ENCODE assay signal across 30 mouse cellular contexts in the genomic region with DNA sequence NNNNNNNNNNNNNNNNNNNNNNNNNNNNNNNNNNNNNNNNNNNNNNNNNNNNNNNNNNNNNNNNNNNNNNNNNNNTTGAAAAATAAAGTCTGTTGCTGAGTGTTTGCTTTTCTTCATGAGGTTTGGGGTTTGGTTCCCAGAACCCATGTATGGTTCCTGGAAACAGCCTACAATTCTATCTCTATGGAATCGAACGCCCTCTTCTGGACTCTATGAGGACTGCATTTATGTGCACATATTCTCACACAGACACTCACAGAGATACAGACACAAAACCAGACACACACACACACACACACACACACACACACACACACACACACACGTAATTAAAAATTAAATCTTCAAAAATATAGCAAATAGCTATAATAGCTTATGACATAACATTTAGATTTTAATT. TPM values are rescaled to one million over a fixed set of nuclear protein-coding genes. Genes with fewer than 3 reads are reported as not detected.
DNase-seq lines count a peak whose midpoint lies in the region; ATAC-seq and TF ChIP-seq lines count a peak whose summit lies in the region.
"Had no signal": no experiment of that assay in that cellular context is flagged by ENCODE, and none has a peak within 500 bp of the region (broad histone marks: within the 10 kb centered on the region; RNA-seq: fewer than 3 reads in every experiment).

No protein-coding gene starts in this region.

- no peaks in the 10 kb centered on the region for H3K27me3 ChIP-seq in stomach, postnatal 0 days (ENCODE audit: control insufficient read depth, insufficient read depth, low read length)
- H3K27me3 ChIP-seq: heart, embryonic 13.5 days; liver, embryonic 13.5 days; stomach, embryonic 15.5 days had no signal

- DNase-seq in layer of hippocampus, adult 2 months (ENCODE audit: low spot score in 2 of 2), result no peak
- no peak for DNase-seq in layer of hippocampus, postnatal 36 days
- DNase-seq in ES-CJ7 (ENCODE audit: low read depth, low spot score) (peak; percentile 33), ZHBTc4 (ENCODE audit: low read depth, low spot score) (peak; percentile 59)
- DNase-seq in stomach, postnatal 0 days (ENCODE audit: low spot score), result peak; percentile 6
- DNase-seq in thymus, postnatal 10 days (ENCODE audit: low spot score in 2 of 2), result no peak
- DNase-seq in frontal cortex, postnatal 14 days (ENCODE audit: low spot score in 2 of 2), result no peak
- DNase-seq: adrenal gland, postnatal 36 days; cerebellum, adult 11 months; cerebellum, adult 9-11 months; embryo, embryonic 11 days; gastrocnemius, postnatal 25 days; heart, adult 18-20 months; heart, postnatal 10 days; kidney, adult 11 months; kidney, postnatal 14 days; liver, embryonic 13.5 days; lung, adult 2 months; lung, postnatal 10 days; midbrain, embryonic 14.5 days; right cerebral cortex, postnatal 14 days; thymus, adult 2 months; thymus, postnatal 4 days had no signal

- no peak overlapping the region for H3K4me2 ChIP-seq in stomach, postnatal 0 days (replicated peaks; ENCODE audit: low read depth)
- H3K4me2 ChIP-seq: heart, embryonic 13.5 days; hindbrain, embryonic 14.5 days; liver, embryonic 13.5 days; stomach, embryonic 15.5 days had no signal

- no peaks in the 10 kb centered on the region for H3K36me3 ChIP-seq in stomach, postnatal 0 days (ENCODE audit: control insufficient read depth, insufficient read depth, low read length)
- H3K36me3 ChIP-seq: heart, embryonic 13.5 days; liver, embryonic 13.5 days; stomach, embryonic 15.5 days had no signal

- 84% methylated on average over 3 of the region's 3 CpGs for WGBS in stomach, postnatal 0 days

- no peak for ATAC-seq in stomach, postnatal 0 days (ENCODE audit: low FRiP score, low TSS enrichment)
- ATAC-seq: CD4-positive, CD25-positive, alpha-beta regulatory T cell, adult 4 months; inflammation-experienced regulatory T-cells, adult 6 months had no signal

- TF ChIP-seq EP300 in stomach, postnatal 0 days (optimal IDR thresholded peaks at IDR 0.05), result no peak

- no peak overlapping the region for H3K9ac ChIP-seq in stomach, postnatal 0 days (ENCODE audit: low read length)
- H3K9ac ChIP-seq: heart, embryonic 13.5 days; hindbrain, embryonic 14.5 days; liver, embryonic 13.5 days; stomach, embryonic 15.5 days had no signal

- no peaks in the 10 kb centered on the region for H3K4me1 ChIP-seq in stomach, postnatal 0 days (replicated peaks; ENCODE audit: control insufficient read depth, insufficient read depth)
- H3K4me1 ChIP-seq: liver, embryonic 13.5 days; stomach, embryonic 15.5 days had no signal

- no peaks in the 10 kb centered on the region for H3K9me3 ChIP-seq in stomach, postnatal 0 days (ENCODE audit: control insufficient read depth, low read length)
- H3K9me3 ChIP-seq: liver, embryonic 13.5 days; stomach, embryonic 15.5 days had no signal

- TF ChIP-seq CTCF in layer of hippocampus, adult 2 months (conservative IDR thresholded peaks at IDR 0.05), result 0 out of 2 replicates have a peak, but pooled peaks have one; percentile 22
- no peak for TF ChIP-seq CTCF in stomach, postnatal 0 days (IDR thresholded peaks at IDR 0.05; ENCODE audit: low read depth)

- no peak overlapping the region for H3K4me3 ChIP-seq in layer of hippocampus, adult 2 months
- no peak overlapping the region for H3K4me3 ChIP-seq in stomach, postnatal 0 days (ENCODE audit: low read depth, low read length)
- H3K4me3 ChIP-seq: erythroblast, embryonic 14.5 days; heart, embryonic 13.5 days; liver, embryonic 13.5 days; stomach, embryonic 15.5 days had no signal

- H3K27ac ChIP-seq in layer of hippocampus, adult 2 months, result no peak overlapping the region
- no peak overlapping the region for H3K27ac ChIP-seq in stomach, postnatal 0 days (replicated peaks)
- H3K27ac ChIP-seq: heart, embryonic 13.5 days; hindbrain, embryonic 14.5 days; liver, embryonic 13.5 days; macrophage; stomach, embryonic 15.5 days had no signal

RNA-seq across cellular contexts. Expression of a gene that starts 47.3 kb away (rescaled TPM):
- 10 to 100 TPM; 52.7 to 55.3 TPM for total RNA-seq in layer of hippocampus, adult 2 months (2021)
- total RNA-seq in layer of hippocampus, postnatal 36 days (2021), result 10 to 100 TPM; 58.6 to 59.0 TPM
- 104 and 110 TPM in 2 replicates for polyA plus RNA-seq in stomach, postnatal 0 days (2015; fragmentation: Nextera tagmentation; extraction: Ambion mirVana)

Comparison
In these comparisons a context has a peak if more than half of its experiments do, and no peak if none do; other contexts are left out.
1. DNase-seq: peak in ES-CJ7 (single experiment), ZHBTc4 (single experiment) and stomach, postnatal 0 days (single experiment); none in layer of hippocampus, adult 2 months (0 of 2), layer of hippocampus, postnatal 36 days (0 of 2), thymus, postnatal 10 days (0 of 2) and frontal cortex, postnatal 14 days (0 of 2).